Mouse (Mus musculus) testis, adult 2 months (tissue): ENCODE data around the gene Theg. TPM values are rescaled to one million over a fixed set of nuclear protein-coding genes. Genes with fewer than 3 reads are reported as not detected.
A peak's percentile ranks its signal among the peaks of the same experiment; 100 is the strongest.

Experiments used
- H3K27ac ChIP-seq: fragments of 200-500 bp; 2 replicates; pipeline ENCODE4 v1.5.1; 2012; ENCODE audit warnings: low read depth, low read length; ENCODE audit not compliant: control insufficient read depth, insufficient read depth
- H3K27me3 ChIP-seq: fragments of 200-500 bp; 2 replicates; pipeline ENCODE4 v1.6.1; 2012; ENCODE audit warnings: mild to moderate bottlenecking, low read length, moderate library complexity; ENCODE audit not compliant: control insufficient read depth, insufficient read depth
- H3K36me3 ChIP-seq: fragments of 200-500 bp; 2 replicates; pipeline ENCODE4 v1.6.1; 2012; ENCODE audit warnings: mild to moderate bottlenecking, low read length; ENCODE audit not compliant: control insufficient read depth, insufficient read depth
- H3K4me1 ChIP-seq: fragments of 200-500 bp; 2 replicates; pipeline ENCODE4 v1.6.1; 2012; ENCODE audit warnings: low read length; ENCODE audit not compliant: control insufficient read depth, insufficient read depth
- H3K4me3 ChIP-seq: fragments of 200-500 bp; 2 replicates; pipeline ENCODE4 v1.5.1; 2012; ENCODE audit warnings: low read depth, mild to moderate bottlenecking, low read length, moderate library complexity, mixed read lengths; ENCODE audit not compliant: control insufficient read depth
- CTCF ChIP-seq: fragments of 200-500 bp; IDR thresholded peaks from 2 replicates; pipeline ENCODE4 v1.5.1; 2012; ENCODE audit warnings: low read depth, mild to moderate bottlenecking, inconsistent platforms, low read length, moderate library complexity; ENCODE audit not compliant: control insufficient read depth, insufficient read depth, insufficient replicate concordance
- POLR2A ChIP-seq: fragments of 200-500 bp; IDR thresholded peaks from 2 replicates; pipeline ENCODE4 v1.6.1; 2012; ENCODE audit warnings: low read depth, mild to moderate bottlenecking, inconsistent platforms, low read length, moderate library complexity; ENCODE audit not compliant: control insufficient read depth
- polyA plus RNA-seq: library from polyadenylated mRNA; depleted of rRNA; stranded (reverse); fragments of >200 nt; gene quantifications from 2 replicates; pipeline ENCODE4 v1.2.3, GENCODE M21; 2012

Theg gene
- polyA plus RNA-seq, 1 experiment = 407 TPM

- Histone ChIP-seq H3K4me3 (no peak overlapping the region), H3K27me3 (no peaks in the 10 kb centered on the region), H3K36me3 (no peaks in the 10 kb centered on the region), H3K27ac (no peak overlapping the region), H3K4me1 (no peaks in the 10 kb centered on the region)
- TF ChIP-seq POLR2A (no peak), CTCF (no peak)
Measured at GRCm38 (mm10) chr10:79594111-79594510, 7.0 kb upstream of the Theg start.

DNA sequence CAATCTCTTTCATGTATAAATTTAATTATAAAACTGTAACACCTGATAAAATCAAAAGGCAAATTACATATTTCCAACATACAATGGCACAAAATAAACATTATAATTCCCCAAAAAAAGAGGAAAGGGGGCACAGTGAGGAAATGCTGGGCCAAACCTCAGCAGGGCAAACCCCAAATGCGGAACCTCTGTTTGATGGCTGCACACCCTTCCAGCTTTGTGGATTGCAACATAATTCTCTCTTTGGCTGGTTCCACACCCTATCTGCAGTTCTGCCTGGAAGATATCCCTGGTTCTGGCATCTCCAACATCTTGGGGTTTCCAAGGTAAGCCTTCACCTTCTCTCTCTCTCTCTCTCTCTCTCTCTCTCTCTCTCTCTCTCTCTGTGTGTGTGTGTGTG is 3.6 kb upstream of the Theg start:
- no peaks in the 10 kb centered on the region for H3K27me3 ChIP-seq
- peaks cover 5% of the 10 kb centered on the region for H3K4me1 ChIP-seq
- TF ChIP-seq POLR2A (no peak), CTCF (no peak)
- no peak overlapping the region for H3K4me3 ChIP-seq
- no peaks in the 10 kb centered on the region for H3K36me3 ChIP-seq
- no peak overlapping the region for H3K27ac ChIP-seq

GRCm38 (mm10) chr10:79587752-79588126 is 608 bp upstream of the Theg start:
- TF ChIP-seq CTCF (no peak), POLR2A (no peak)

GRCm38 (mm10) chr10:79586243-79586642 is 888 bp downstream of the Theg start:
- Histone ChIP-seq H3K27ac (no peak overlapping the region), H3K27me3 (no peaks in the 10 kb centered on the region), H3K4me1 (peaks cover 5% of the 10 kb centered on the region), H3K36me3 (no peaks in the 10 kb centered on the region), H3K4me3 (peak overlapping the region; percentile 43)
- TF ChIP-seq POLR2A (no peak), CTCF (no peak)

More at GRCm38 (mm10) chr10:79587752-79588126, 608 bp upstream of the Theg start:
- Histone ChIP-seq H3K4me3 (peak overlapping the region; percentile 43), H3K27ac (no peak overlapping the region), H3K27me3 (no peaks in the 10 kb centered on the region), H3K36me3 (no peaks in the 10 kb centered on the region), H3K4me1 (peaks cover 5% of the 10 kb centered on the region)

DNA sequence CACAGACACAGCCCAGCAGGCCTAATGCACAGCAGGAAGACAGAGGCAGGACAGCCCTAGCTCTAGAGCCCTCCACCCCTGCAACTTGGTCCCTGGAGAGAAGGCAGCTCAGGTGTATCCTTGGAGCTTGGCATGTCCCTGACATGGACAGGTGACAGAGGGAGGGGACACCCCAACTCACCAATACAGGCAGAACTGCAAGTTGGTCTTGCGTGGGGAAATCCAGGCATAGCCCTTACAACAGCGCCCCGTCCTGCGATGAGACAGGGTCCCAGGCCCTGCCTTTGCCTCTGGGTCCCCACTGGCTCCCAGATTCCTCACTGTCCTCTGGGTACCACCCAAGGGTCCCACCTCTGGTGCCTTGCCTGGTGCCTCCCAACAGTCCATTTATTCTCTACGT is 1.4 kb downstream of the Theg start:
- Histone ChIP-seq H3K27ac (no peak overlapping the region), H3K4me3 (peak overlapping the region; percentile 43), H3K4me1 (peaks cover 5% of the 10 kb centered on the region), H3K27me3 (no peaks in the 10 kb centered on the region), H3K36me3 (no peaks in the 10 kb centered on the region)
- TF ChIP-seq POLR2A (no peak), CTCF (no peak)

DNA sequence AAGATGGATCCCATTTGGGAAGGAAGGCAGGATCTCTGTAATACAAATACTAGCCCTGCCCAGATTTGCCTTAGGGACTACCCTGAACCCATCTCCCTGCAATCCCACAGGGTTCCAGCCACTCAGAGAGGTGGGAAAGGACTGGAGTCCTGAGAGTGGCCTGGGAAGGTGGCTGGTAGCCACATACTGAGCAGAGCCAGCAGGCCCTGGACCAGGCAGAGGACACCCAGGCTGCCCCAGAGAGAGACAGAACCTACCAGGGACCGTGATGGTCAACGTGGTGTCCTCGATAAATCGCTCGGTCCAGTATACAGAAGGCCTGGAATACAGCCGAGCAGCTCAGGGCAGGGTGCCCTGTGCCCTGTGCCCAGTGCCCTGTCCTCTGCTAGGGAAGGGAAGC is 2.0 kb downstream of the Theg start:
- Histone ChIP-seq H3K4me1 (peaks cover 5% of the 10 kb centered on the region), H3K36me3 (no peaks in the 10 kb centered on the region), H3K27ac (no peak overlapping the region), H3K27me3 (no peaks in the 10 kb centered on the region), H3K4me3 (peak overlapping the region; percentile 43)
- TF ChIP-seq CTCF (no peak), POLR2A (no peak)

DNA sequence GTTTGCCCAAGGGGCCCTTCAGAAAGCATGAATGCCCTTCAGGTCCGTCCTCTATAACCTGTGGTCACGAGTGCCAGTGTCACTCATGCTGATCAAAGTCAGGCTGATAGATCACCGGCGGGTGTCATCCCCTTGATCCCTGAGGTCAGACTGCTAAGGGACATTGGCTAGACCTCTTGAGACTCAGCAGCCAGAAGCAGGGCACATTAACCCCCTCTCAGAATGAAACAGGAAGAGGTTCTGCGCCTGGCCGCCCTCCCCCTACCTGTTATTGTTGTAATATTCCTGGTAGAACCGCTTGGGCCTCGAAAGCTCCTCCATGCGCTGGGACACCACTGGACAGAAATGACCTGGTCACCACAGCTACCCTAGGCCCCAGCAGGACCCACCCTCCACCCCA is 2.7 kb downstream of the Theg start:
- no peak for TF ChIP-seq POLR2A
- no peak for TF ChIP-seq CTCF
- H3K27me3 ChIP-seq = no peaks in the 10 kb centered on the region
- peaks cover 5% of the 10 kb centered on the region for H3K4me1 ChIP-seq
- no peak overlapping the region for H3K27ac ChIP-seq
- H3K36me3 ChIP-seq = no peaks in the 10 kb centered on the region
- H3K4me3 ChIP-seq = peak overlapping the region; percentile 43

- no peak overlapping the region for H3K27ac ChIP-seq
- no peak for TF ChIP-seq CTCF
- TF ChIP-seq POLR2A = no peak
- no peaks in the 10 kb centered on the region for H3K27me3 ChIP-seq
- no peaks in the 10 kb centered on the region for H3K36me3 ChIP-seq
- peaks cover 5% of the 10 kb centered on the region for H3K4me1 ChIP-seq
- H3K4me3 ChIP-seq = peak overlapping the region; percentile 43
Measured at GRCm38 (mm10) chr10:79584021-79584420, 3.1 kb downstream of the Theg start.
